11 mouse cellular contexts compared by ENCODE assay signal in genomic region chr13:46911018-46911419, GRCm38 (mm10). TPM values are rescaled to one million over a fixed set of nuclear protein-coding genes. Genes with fewer than 3 reads are reported as not detected.
DNase-seq lines count a peak whose midpoint lies in the region; ATAC-seq and TF ChIP-seq lines count a peak whose summit lies in the region.
"Had no signal": no experiment of that assay in that cellular context is flagged by ENCODE, and none has a peak within 500 bp of the region (broad histone marks: within the 10 kb centered on the region; RNA-seq: fewer than 3 reads in every experiment).

No protein-coding gene starts in this region.

- H3K4me1 ChIP-seq in midbrain, postnatal 0 days (ENCODE audit: insufficient read depth, low read length), result 0 out of 2 replicates have a peak, but pooled peaks cover 7% of the 10 kb centered on the region
- peaks cover 13% of the 10 kb centered on the region for H3K4me1 ChIP-seq in midbrain, embryonic 15.5 days
- 0 out of 2 replicates have a peak, but pooled peaks cover 7% of the 10 kb centered on the region for H3K4me1 ChIP-seq in embryonic facial prominence, embryonic 14.5 days (ENCODE audit: control insufficient read depth, insufficient read depth, low read length)
- peaks cover 8% of the 10 kb centered on the region; the same call in 1 of the 2 replicates for H3K4me1 ChIP-seq in neural tube, embryonic 14.5 days (ENCODE audit: control insufficient read depth, insufficient read depth, low read length)

- H3K4me3 ChIP-seq in midbrain, postnatal 0 days (ENCODE audit: low read depth, low read length), result no peak overlapping the region
- H3K4me3 ChIP-seq in midbrain, embryonic 15.5 days, result no peak overlapping the region
- H3K4me3 ChIP-seq in embryonic facial prominence, embryonic 14.5 days (ENCODE audit: low read depth, low read length), result no peak overlapping the region
- H3K4me3 ChIP-seq in neural tube, embryonic 14.5 days (ENCODE audit: low read depth, low read length), result no peak overlapping the region

- H3K4me2 ChIP-seq in midbrain, postnatal 0 days (ENCODE audit: low read depth, low read length, poor library complexity, severe bottlenecking), result no peak overlapping the region
- H3K4me2 ChIP-seq in midbrain, embryonic 15.5 days, result no peak overlapping the region
- no peak overlapping the region for H3K4me2 ChIP-seq in embryonic facial prominence, embryonic 14.5 days (ENCODE audit: low read depth, low read length)
- H3K4me2 ChIP-seq in neural tube, embryonic 14.5 days (ENCODE audit: low read depth, low read length), result no peak overlapping the region

- H3K36me3 ChIP-seq in midbrain, postnatal 0 days (ENCODE audit: insufficient read depth, low read length), result no peaks in the 10 kb centered on the region
- H3K36me3 ChIP-seq in midbrain, embryonic 15.5 days (replicated peaks), result no peaks in the 10 kb centered on the region
- H3K36me3 ChIP-seq in embryonic facial prominence, embryonic 14.5 days (ENCODE audit: control insufficient read depth, insufficient read depth, low read length), result no peaks in the 10 kb centered on the region
- no peaks in the 10 kb centered on the region for H3K36me3 ChIP-seq in neural tube, embryonic 14.5 days (ENCODE audit: control insufficient read depth, insufficient read depth, low read length)

- ATAC-seq in frontal cortex, adult (ENCODE audit: low TSS enrichment), result 0 out of 2 replicates have a peak, but pooled peaks have one; percentile 16
- no peak for ATAC-seq in midbrain, postnatal 0 days (ENCODE audit: low FRiP score)
- no peak for ATAC-seq in midbrain, embryonic 15.5 days (replicated peaks)
- 0 out of 2 replicates have a peak, but pooled peaks have one; percentile 50 for ATAC-seq in embryonic facial prominence, embryonic 14.5 days (ENCODE audit: low read depth)
- 0 out of 2 replicates have a peak, but pooled peaks have one; percentile 31 for ATAC-seq in neural tube, embryonic 14.5 days (ENCODE audit: low read depth)

- no peaks in the 10 kb centered on the region for H3K9me3 ChIP-seq in midbrain, postnatal 0 days (ENCODE audit: low read length)
- no peaks in the 10 kb centered on the region for H3K9me3 ChIP-seq in midbrain, embryonic 15.5 days
- no peaks in the 10 kb centered on the region for H3K9me3 ChIP-seq in embryonic facial prominence, embryonic 14.5 days (ENCODE audit: control insufficient read depth, low read length)
- H3K9me3 ChIP-seq in neural tube, embryonic 14.5 days (ENCODE audit: control insufficient read depth, low read length), result no peaks in the 10 kb centered on the region

- no peaks in the 10 kb centered on the region for H3K27me3 ChIP-seq in midbrain, postnatal 0 days (ENCODE audit: insufficient read depth, low read length)
- no peaks in the 10 kb centered on the region for H3K27me3 ChIP-seq in midbrain, embryonic 15.5 days (replicated peaks)
- H3K27me3 ChIP-seq in embryonic facial prominence, embryonic 14.5 days (replicated peaks; ENCODE audit: control insufficient read depth, insufficient read depth, low read length), result no peaks in the 10 kb centered on the region
- H3K27me3 ChIP-seq in neural tube, embryonic 14.5 days (ENCODE audit: control insufficient read depth, insufficient read depth, low read length), result no peaks in the 10 kb centered on the region

- no peak overlapping the region for H3K9ac ChIP-seq in midbrain, postnatal 0 days (replicated peaks; ENCODE audit: low read length, poor library complexity, severe bottlenecking)
- no peak overlapping the region for H3K9ac ChIP-seq in midbrain, embryonic 15.5 days
- H3K9ac ChIP-seq in embryonic facial prominence, embryonic 14.5 days (ENCODE audit: low read depth, low read length), result no peak overlapping the region
- no peak overlapping the region for H3K9ac ChIP-seq in neural tube, embryonic 14.5 days (replicated peaks; ENCODE audit: low read depth, low read length)

- WGBS in midbrain, postnatal 0 days, result 38% methylated on average over 11 of the region's 11 CpGs
- WGBS in midbrain, embryonic 15.5 days, result 44% methylated on average over 11 of the region's 11 CpGs
- WGBS in embryonic facial prominence, embryonic 14.5 days, result 57% methylated on average over 11 of the region's 11 CpGs
- WGBS in neural tube, embryonic 14.5 days, result 37% methylated on average over 11 of the region's 11 CpGs

- no peak overlapping the region for H3K27ac ChIP-seq in midbrain, postnatal 0 days (ENCODE audit: low read depth, low read length)
- H3K27ac ChIP-seq in midbrain, embryonic 15.5 days, result no peak overlapping the region
- H3K27ac ChIP-seq in embryonic facial prominence, embryonic 14.5 days (replicated peaks; ENCODE audit: low read depth, low read length), result no peak overlapping the region
- no peak overlapping the region for H3K27ac ChIP-seq in neural tube, embryonic 14.5 days (ENCODE audit: low read depth, low read length)

- DNase-seq in frontal cortex, postnatal 10 days (ENCODE audit: low spot score in 2 of 2), result no peak
- DNase-seq in midbrain, postnatal 0 days (ENCODE audit: low spot score), result peak; percentile 49
- DNase-seq in embryonic facial prominence, embryonic 14.5 days (ENCODE audit: low spot score), result peak; percentile 28
- no peak for DNase-seq in spleen, postnatal 14 days (ENCODE audit: low spot score in 2 of 2)
- DNase-seq in frontal cortex, postnatal 25 days (ENCODE audit: low spot score in 2 of 2), result no peak
- DNase-seq: B cell, adult 2 months; kidney, adult 9 months; lung, adult 2 months had no signal

- TF ChIP-seq CTCF in midbrain, postnatal 0 days (IDR thresholded peaks at IDR 0.05), result no peak

RNA-seq across cellular contexts. Expression of gene Kif13a, which starts 18.6 kb away (rescaled TPM):
- total RNA-seq in midbrain, postnatal 0 days (2014; rRNA removed), result 31.4 and 31.7 TPM in 2 replicates
- polyA plus RNA-seq in midbrain, postnatal 0 days (2015; fragmentation: Nextera tagmentation; extraction: Ambion mirVana), result 10.1 TPM in 2 replicates
- polyA plus RNA-seq in midbrain, embryonic 15.5 days (2015; fragmentation: Nextera tagmentation; extraction: Ambion mirVana), result 11.9 and 14.1 TPM in 2 replicates
- 24.0 and 25.2 TPM in 2 replicates for polyA plus RNA-seq in embryonic facial prominence, embryonic 14.5 days (2014; fragmentation: Nextera tagmentation; extraction: Ambion mirVana)
- polyA plus RNA-seq in neural tube, embryonic 14.5 days (2014; fragmentation: Nextera tagmentation; extraction: Ambion mirVana), result 10.4 and 14.1 TPM in 2 replicates

Comparison
In these comparisons a context has a peak if more than half of its experiments do, and no peak if none do; other contexts are left out.
1. ATAC-seq: peak in frontal cortex, adult (single experiment), embryonic facial prominence, embryonic 14.5 days (single experiment) and neural tube, embryonic 14.5 days (single experiment); none in midbrain, postnatal 0 days (single experiment) and midbrain, embryonic 15.5 days (single experiment).
2. DNase-seq: peak in midbrain, postnatal 0 days (single experiment) and embryonic facial prominence, embryonic 14.5 days (single experiment); none in frontal cortex, postnatal 10 days (0 of 2), spleen, postnatal 14 days (0 of 2) and frontal cortex, postnatal 25 days (0 of 2).